Mouse (Mus musculus): ENCODE data around the gene Hnrnpll.

- TF ChIP-seq POLR2A (IDR thresholded peaks at IDR 0.05; ENCODE audit: control insufficient read depth, extremely low read depth, insufficient read depth, low read length, poor library complexity), result no peak
- no peak for TF ChIP-seq CTCF (IDR thresholded peaks at IDR 0.05; ENCODE audit: borderline replicate concordance, control insufficient read depth, extremely low read depth, insufficient read depth, low read length, poor library complexity)
These were observed 22.3 kb upstream of the Hnrnpll start for GRCm38 (mm10) chr17:80084424-80084823.

Measured in thymus, adult 2 months (tissue).